Mouse (Mus musculus) MEL (cell line): ENCODE data around the gene Eno4. TPM values are rescaled to one million over a fixed set of nuclear protein-coding genes. Genes with fewer than 3 reads are reported as not detected.

Experiments used
- DNase-seq: peaks from one replicate; pipeline ENCODE4 v3.0.0; 2011; ENCODE audit warnings: low read depth, low spot score
- H3K27ac ChIP-seq: 2 replicates; pipeline ENCODE4 v1.5.1; 2012; ENCODE audit warnings: low read depth, mild to moderate bottlenecking, control low read depth, low read length, moderate library complexity; ENCODE audit not compliant: control insufficient read depth
- H3K27me3 ChIP-seq, 2 experiments: fragments of 150-350 bp in 1 of 2; sonication (generic) in 1 of 2; 2 replicates each; pipeline ENCODE4 v1.6.1; 2012; ENCODE audit warnings: low read length in 2 of 2, mild to moderate bottlenecking in 2 of 2, improper control_type of control experiment in 1 of 2, moderate library complexity in 1 of 2; ENCODE audit not compliant: insufficient read depth in 2 of 2, control insufficient read depth in 1 of 2
- H3K36me3 ChIP-seq, 2 experiments: 2 replicates each; pipeline ENCODE4 v1.6.1; 2012 to 2014; ENCODE audit warnings: low read length in 2 of 2, improper control_type of control experiment in 1 of 2, inconsistent platforms in 1 of 2, mild to moderate bottlenecking in 1 of 2; ENCODE audit not compliant: insufficient read depth in 2 of 2, control insufficient read depth in 1 of 2
- H3K4me1 ChIP-seq, 2 experiments: fragments of 150-350 bp in 1 of 2; sonication (generic) in 1 of 2; 2 replicates each; pipeline ENCODE4 v1.6.1; 2012; ENCODE audit warnings: low read length in 2 of 2, improper control_type of control experiment in 1 of 2, mild to moderate bottlenecking in 1 of 2; ENCODE audit not compliant: insufficient read depth in 2 of 2, control insufficient read depth in 1 of 2
- H3K4me3 ChIP-seq, 2 experiments: fragments of 150-350 bp in 1 of 2; sonication (generic) in 1 of 2; 2 replicates each; pipeline ENCODE4 v1.5.1; 2012; ENCODE audit warnings: low read depth in 2 of 2, low read length in 2 of 2, mild to moderate bottlenecking in 2 of 2, moderate library complexity in 2 of 2, control low read depth in 1 of 2, improper control_type of control experiment in 1 of 2; ENCODE audit not compliant: control insufficient read depth in 1 of 2, insufficient read depth in 1 of 2
- H3K79me2 ChIP-seq: 2 replicates; pipeline ENCODE4 v1.6.1; 2012; ENCODE audit warnings: mild to moderate bottlenecking, low read length, moderate library complexity; ENCODE audit not compliant: control insufficient read depth, poor library complexity, insufficient read depth
- H3K9ac ChIP-seq: 2 replicates; pipeline ENCODE4 v1.6.1; 2012; ENCODE audit warnings: low read depth, mild to moderate bottlenecking, control low read depth, low read length, moderate library complexity; ENCODE audit not compliant: control insufficient read depth, poor library complexity, severe bottlenecking
- H3K9me3 ChIP-seq: fragments of 150-350 bp; sonication (generic); replicated peaks from 2 replicates; pipeline ENCODE4 v1.6.1; 2012; ENCODE audit warnings: mild to moderate bottlenecking, low read length, improper control_type of control experiment, moderate library complexity; ENCODE audit not compliant: insufficient read depth
- BHLHE40 ChIP-seq: IDR thresholded peaks from 2 replicates; pipeline ENCODE4 v1.6.1; 2012; ENCODE audit warnings: low read depth, mild to moderate bottlenecking, inconsistent platforms, low read length, improper control_type of control experiment, borderline replicate concordance
- CHD1 ChIP-seq: IDR thresholded peaks from 2 replicates; pipeline ENCODE4 v1.6.1; 2012; ENCODE audit warnings: low read depth, mild to moderate bottlenecking, inconsistent platforms, low read length, improper control_type of control experiment
- CTCF ChIP-seq, 3 experiments: IDR thresholded peaks in 2 of 3; conservative IDR thresholded peaks in 1 of 3; 2 replicates each; pipeline ENCODE4 v1.5.1; 2011 to 2012; ENCODE audit warnings: low read length in 3 of 3, low read depth in 2 of 3, mild to moderate bottlenecking in 2 of 3, improper control_type of control experiment in 1 of 3, inconsistent platforms in 1 of 3, mixed read lengths in 1 of 3, moderate library complexity in 1 of 3; ENCODE audit not compliant: control insufficient read depth in 1 of 3, insufficient read depth in 1 of 3, poor library complexity in 1 of 3, severe bottlenecking in 1 of 3
- ELF1 ChIP-seq: IDR thresholded peaks from 2 replicates; pipeline ENCODE4 v1.6.1; 2014; ENCODE audit warnings: low read depth, mild to moderate bottlenecking, inconsistent platforms, low read length, improper control_type of control experiment, moderate library complexity
- ETS1 ChIP-seq: IDR thresholded peaks from 2 replicates; pipeline ENCODE4 v1.6.1; 2012; ENCODE audit warnings: low read depth, mild to moderate bottlenecking, inconsistent platforms, low read length, improper control_type of control experiment, moderate library complexity
- HCFC1 ChIP-seq: IDR thresholded peaks from 2 replicates; pipeline ENCODE4 v1.6.1; 2012; ENCODE audit warnings: low read depth, mild to moderate bottlenecking, inconsistent platforms, low read length, improper control_type of control experiment, moderate library complexity
- JUND ChIP-seq: IDR thresholded peaks from 2 replicates; pipeline ENCODE4 v1.6.1; 2011; ENCODE audit warnings: low read depth, mild to moderate bottlenecking, improper control_type of control experiment, low read length
- MAX ChIP-seq: IDR thresholded peaks from 2 replicates; pipeline ENCODE4 v1.6.1; 2011; ENCODE audit warnings: low read length, improper control_type of control experiment
- MYB ChIP-seq: IDR thresholded peaks from 2 replicates; pipeline ENCODE4 v1.6.1; 2011; ENCODE audit warnings: mild to moderate bottlenecking, low read depth, low read length, improper control_type of control experiment
- MYC ChIP-seq: IDR thresholded peaks from 2 replicates; pipeline ENCODE4 v1.6.1; 2011; ENCODE audit warnings: low read depth, mild to moderate bottlenecking, low read length, improper control_type of control experiment, moderate library complexity
- NELFE ChIP-seq: IDR thresholded peaks from 2 replicates; pipeline ENCODE4 v1.6.1; 2011; ENCODE audit warnings: low read depth, low read length, improper control_type of control experiment
- POLR2AphosphoS5 ChIP-seq: IDR thresholded peaks from 2 replicates; pipeline ENCODE4 v1.6.1; 2012; ENCODE audit warnings: low read depth, borderline replicate concordance, mild to moderate bottlenecking, inconsistent platforms, low read length, moderate library complexity, mixed read lengths
- SIN3A ChIP-seq: IDR thresholded peaks from 2 replicates; pipeline ENCODE4 v1.6.1; 2012; ENCODE audit warnings: low read length, improper control_type of control experiment, inconsistent platforms
- SMC3 ChIP-seq: IDR thresholded peaks from 2 replicates; pipeline ENCODE4 v1.6.1; 2011; ENCODE audit warnings: low read depth, low read length, improper control_type of control experiment
- TAL1 ChIP-seq: IDR thresholded peaks from 2 replicates; pipeline ENCODE4 v1.6.1; 2012; ENCODE audit warnings: mild to moderate bottlenecking, inconsistent platforms, low read length, moderate library complexity, mixed read lengths
- UBTF ChIP-seq: IDR thresholded peaks from 2 replicates; pipeline ENCODE4 v1.6.1; 2012; ENCODE audit warnings: low read depth, mild to moderate bottlenecking, inconsistent platforms, low read length, improper control_type of control experiment, moderate library complexity, borderline replicate concordance; ENCODE audit not compliant: insufficient read depth
- USF1 ChIP-seq: IDR thresholded peaks from 2 replicates; pipeline ENCODE4 v1.6.1; 2014; ENCODE audit warnings: low read depth, mild to moderate bottlenecking, inconsistent platforms, low read length, improper control_type of control experiment, moderate library complexity
- ZC3H11A ChIP-seq: IDR thresholded peaks from 2 replicates; pipeline ENCODE4 v1.6.1; 2012; ENCODE audit warnings: low read depth, mild to moderate bottlenecking, inconsistent platforms, low read length, improper control_type of control experiment
- ZKSCAN1 ChIP-seq: IDR thresholded peaks from 2 replicates; pipeline ENCODE4 v1.6.1; 2012; ENCODE audit warnings: low read depth, mild to moderate bottlenecking, inconsistent platforms, low read length, improper control_type of control experiment, moderate library complexity
- polyA plus RNA-seq, 2 experiments: library from polyadenylated mRNA; stranded (reverse) in 1 of 2; unstranded in 1 of 2; fragments of >175 nt in 1 of 2; fragments of >200 nt in 1 of 2; gene quantifications; 2 replicates each; pipeline versions ENCODE4 v1.2.1 to v1.2.4; 2012; ENCODE audit warnings: low replicate concordance in 2 of 2, low read depth in 1 of 2; ENCODE audit not compliant: insufficient read length in 2 of 2, insufficient read depth in 1 of 2, missing spikeins in 1 of 2
- total RNA-seq: library from RNA; depleted of rRNA; stranded (reverse); fragments of 300-350 nt; gene quantifications from 2 replicates; pipeline ENCODE4 v1.2.3, GENCODE M21; 2012

Gene Eno4
- total and polyA plus RNA-seq, 3 experiments, result not detected

DNA sequence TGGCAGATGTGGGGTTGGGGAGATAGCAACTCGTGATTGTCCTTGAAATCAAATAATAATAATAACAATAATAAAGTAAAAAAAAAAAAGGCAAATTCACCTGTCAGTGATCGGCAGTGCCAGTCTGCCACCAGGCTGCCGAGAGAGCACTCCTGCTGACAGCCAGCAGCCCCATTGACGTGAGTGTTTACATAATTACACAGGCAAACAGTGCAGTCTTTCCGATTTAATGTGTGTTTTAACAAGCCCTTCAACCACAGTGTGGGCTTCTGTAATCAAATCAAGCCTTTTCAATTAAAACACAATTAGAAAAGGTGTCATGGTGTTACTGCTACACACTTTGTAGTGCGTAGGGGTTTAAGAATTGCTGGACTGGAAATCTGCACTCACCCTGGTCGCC is 24.1 kb upstream of the Eno4 start:
- H3K27ac ChIP-seq, result no peak overlapping the region
- no peaks in the 10 kb centered on the region for H3K79me2 ChIP-seq
- H3K4me1 ChIP-seq, result no peaks in the 10 kb centered on the region
- H3K9me3 ChIP-seq, result no peaks in the 10 kb centered on the region
- no peak for DNase-seq
- TF ChIP-seq ZC3H11A (no peak), ELF1 (no peak), HCFC1 (no peak), UBTF (no peak), USF1 (no peak), MYB (no peak), BHLHE40 (no peak), ETS1 (no peak), ZKSCAN1 (no peak), SIN3A (no peak), JUND (no peak), POLR2AphosphoS5 (no peak), MAX (no peak), CHD1 (no peak), NELFE (no peak), TAL1 (no peak), SMC3 (no peak), CTCF (IDR thresholded peaks at IDR 0.05 in 2 of 3, conservative IDR thresholded peaks at IDR 0.05 in 1 of 3; ENCODE audit: control insufficient read depth in 1 of 3, insufficient read depth in 1 of 3, low read depth in 2 of 3, low read length in 3 of 3, poor library complexity in 1 of 3, severe bottlenecking in 1 of 3) (no peak)
- no peak overlapping the region for H3K4me3 ChIP-seq
- no peaks in the 10 kb centered on the region for H3K27me3 ChIP-seq
- H3K36me3 ChIP-seq, result no peaks in the 10 kb centered on the region
- H3K9ac ChIP-seq, result no peak overlapping the region

DNA sequence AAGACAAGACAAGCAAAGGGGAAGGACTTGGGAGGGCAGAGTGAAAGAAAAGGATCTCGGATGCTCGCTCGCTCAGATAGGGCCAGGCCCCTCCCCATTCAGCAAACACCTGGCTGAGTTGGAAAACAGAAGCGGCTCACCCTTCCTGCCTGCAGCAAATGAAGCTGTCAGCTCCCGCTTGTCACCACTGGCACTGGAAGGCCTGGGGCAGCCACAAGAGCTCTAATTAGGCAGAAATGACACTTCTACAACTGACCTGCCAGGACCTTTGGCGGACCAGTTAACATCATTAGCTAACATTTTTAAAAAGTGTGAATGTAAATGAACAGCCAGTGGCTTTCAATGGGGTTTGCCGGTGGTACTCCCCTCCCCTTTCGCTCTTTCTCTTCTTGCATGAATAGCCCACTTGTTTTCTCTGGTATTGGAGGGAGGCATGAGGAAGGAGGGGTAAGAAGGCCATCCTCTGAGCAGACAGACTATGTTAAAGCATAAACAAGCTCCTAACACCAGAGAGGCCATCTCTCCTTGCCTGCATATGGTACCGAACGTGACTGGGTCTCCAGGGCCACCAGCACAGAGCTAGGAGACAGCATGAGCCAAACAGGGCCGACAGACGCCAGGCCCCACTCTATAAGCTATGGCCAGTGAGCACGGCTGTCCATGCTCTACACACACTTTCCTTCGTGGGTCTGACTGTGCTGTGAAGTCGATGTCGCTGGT is 12.0 kb upstream of the Eno4 start:
- H3K4me3 ChIP-seq, result no peak overlapping the region

More for the DNA sequence above, 12.0 kb upstream of the Eno4 start:
- Histone ChIP-seq H3K27ac (no peak overlapping the region), H3K36me3 (no peaks in the 10 kb centered on the region), H3K27me3 (no peaks in the 10 kb centered on the region), H3K9me3 (no peaks in the 10 kb centered on the region), H3K9ac (no peak overlapping the region), H3K79me2 (no peaks in the 10 kb centered on the region), H3K4me1 (no peaks in the 10 kb centered on the region)
- TF ChIP-seq SMC3 (no peak), ELF1 (no peak), NELFE (no peak), MYC (no peak), ZC3H11A (no peak), ZKSCAN1 (no peak)
- no peak for DNase-seq
